Mouse (Mus musculus): ENCODE measurements around the gene Arid2.

- no peak for TF ChIP-seq TCF12 (IDR thresholded peaks at IDR 0.05; ENCODE audit: insufficient read depth, poor library complexity, severe bottlenecking)
- TF ChIP-seq REST (IDR thresholded peaks at IDR 0.05; ENCODE audit: insufficient read depth, insufficient read length) = no peak
- no peak for TF ChIP-seq POLR2A (IDR thresholded peaks at IDR 0.05; ENCODE audit: insufficient read length, low read depth)
- no peak for TF ChIP-seq MAX (IDR thresholded peaks at IDR 0.05; ENCODE audit: low read depth)
- TF ChIP-seq USF1 (IDR thresholded peaks at IDR 0.05; ENCODE audit: low read depth) = no peak
- TF ChIP-seq POLR2AphosphoS2 (IDR thresholded peaks at IDR 0.05; ENCODE audit: insufficient read length, low read depth) = no peak
- no peak for TF ChIP-seq E2F4 (IDR thresholded peaks at IDR 0.05; ENCODE audit: insufficient read depth)
- TF ChIP-seq CEBPB (IDR thresholded peaks at IDR 0.05; ENCODE audit: insufficient read depth, poor library complexity, severe bottlenecking) = no peak
- no peak for TF ChIP-seq MYOG (IDR thresholded peaks at IDR 0.05; ENCODE audit: control insufficient read depth in 1 of 3, insufficient read depth in 1 of 3, insufficient read length in 2 of 3, low read depth in 2 of 3)
- no peak for TF ChIP-seq TCF3 (IDR thresholded peaks at IDR 0.05; ENCODE audit: insufficient read length, low read depth)
Observed at GRCm38 (mm10) chr15:96453346-96453745, 166.0 kb downstream of the Arid2 start.

Data from myocyte (in vitro differentiated cells).